Mouse (Mus musculus): ENCODE results near the gene Irf2. TPM values are rescaled to one million over a fixed set of nuclear protein-coding genes. Genes with fewer than 3 reads are reported as not detected.

Gene Irf2
- total RNA-seq, 2 experiments from 2014 or later: 54.6 to 62.0 TPM

DNA sequence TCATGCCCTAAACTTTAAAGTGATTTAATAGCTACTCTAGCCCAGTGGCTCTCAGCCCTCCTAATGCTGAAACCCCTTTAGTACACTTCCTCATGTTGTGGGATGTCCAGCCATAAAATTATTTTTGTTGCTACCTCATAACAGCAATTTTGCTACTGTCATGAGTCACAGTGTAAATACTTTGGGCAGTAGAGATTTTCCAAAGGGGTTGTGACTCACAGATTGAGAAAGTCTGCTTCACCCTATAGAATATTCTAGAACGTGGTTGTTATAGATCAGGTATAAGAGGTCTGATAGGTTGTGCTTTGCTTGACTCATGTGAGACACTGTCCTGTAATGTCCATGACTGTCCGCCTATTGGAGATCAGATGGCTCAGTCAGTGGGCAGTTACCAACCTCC, 154.9 kb downstream of the Irf2 start:
- Histone ChIP-seq H3K27ac (no peak overlapping the region), H3K4me3 (no peak overlapping the region)
- DNase-seq (ENCODE audit: low spot score in 2 of 2): no peak
- no peak for TF ChIP-seq CTCF (conservative IDR thresholded peaks at IDR 0.05)

DNA sequence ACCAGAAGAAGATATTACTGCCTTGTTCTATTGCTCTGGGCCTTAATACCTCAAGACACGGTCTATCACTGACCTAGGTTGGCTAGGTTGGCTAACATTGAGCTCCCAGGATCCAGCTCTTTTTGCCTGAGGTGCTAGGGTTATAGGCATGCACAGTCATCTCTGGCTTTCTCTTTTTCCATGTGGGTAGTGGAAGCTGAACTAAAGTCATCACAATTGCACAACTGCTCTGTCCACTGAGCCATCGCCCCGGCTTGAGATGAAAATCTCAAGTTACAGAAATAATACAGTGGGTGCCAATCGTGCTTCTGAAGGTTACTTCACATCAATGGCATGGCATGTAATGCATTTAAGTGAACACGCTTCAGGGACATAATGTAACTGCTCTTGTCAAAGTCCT, 156.5 kb downstream of the Irf2 start:
- no peak for TF ChIP-seq CTCF (conservative IDR thresholded peaks at IDR 0.05)
- no peak overlapping the region for H3K4me3 ChIP-seq
- H3K27ac ChIP-seq: no peak overlapping the region

DNA sequence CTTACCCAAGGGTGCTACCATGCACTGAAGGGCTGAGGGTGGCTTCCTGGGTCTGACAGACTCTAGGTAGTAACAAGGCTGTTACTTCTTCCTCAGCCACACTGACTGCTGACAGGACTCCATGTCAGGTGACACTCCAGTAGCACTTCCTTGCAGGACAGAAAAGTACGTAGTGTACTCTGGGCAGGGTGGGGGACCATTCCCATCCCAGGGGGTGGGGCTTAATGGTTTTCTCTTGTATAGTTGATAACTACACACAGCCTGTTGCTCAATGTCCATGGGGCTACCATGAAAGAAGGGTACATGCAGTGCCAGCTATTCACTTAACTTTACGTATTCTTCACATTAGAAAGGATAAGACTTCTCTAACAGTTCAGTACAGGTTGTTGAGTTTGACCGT, 157.2 kb downstream of the Irf2 start:
- no peak for TF ChIP-seq CTCF (conservative IDR thresholded peaks at IDR 0.05)
- Histone ChIP-seq H3K4me3 (no peak overlapping the region), H3K27ac (no peak overlapping the region)
- no peak for DNase-seq (ENCODE audit: low spot score in 2 of 2)

More for the DNA sequence above, 156.5 kb downstream of the Irf2 start:
- DNase-seq (ENCODE audit: low spot score in 2 of 2): no peak

Other genes with a start within 250 kb of the Irf2 start
- gene Cenpu, start 187.7 kb upstream of the Irf2 start, total RNA-seq (2021): 1 to 10 TPM; 1.2 to 2.3 TPM
- 1 to 10 TPM; 4.3 to 8.7 TPM for gene Primpol, start 122.5 kb upstream of the Irf2 start, total RNA-seq (2021)
- gene Casp3, start 122.4 kb upstream of the Irf2 start, total RNA-seq (2021): 1 to 10 TPM; 9.1 to 10.0 TPM
- 1 to 10 TPM; 4.7 to 7.2 TPM for gene Enpp6, start 247.2 kb downstream of the Irf2 start, total RNA-seq (2021)